Mouse (Mus musculus): ENCODE measurements around the gene Sec24a.
"Not testable (repeated sequence)": the region's sequence is repeated elsewhere in the genome, so short reads cannot be mapped to it uniquely, and the experiment has no call there.

DNA sequence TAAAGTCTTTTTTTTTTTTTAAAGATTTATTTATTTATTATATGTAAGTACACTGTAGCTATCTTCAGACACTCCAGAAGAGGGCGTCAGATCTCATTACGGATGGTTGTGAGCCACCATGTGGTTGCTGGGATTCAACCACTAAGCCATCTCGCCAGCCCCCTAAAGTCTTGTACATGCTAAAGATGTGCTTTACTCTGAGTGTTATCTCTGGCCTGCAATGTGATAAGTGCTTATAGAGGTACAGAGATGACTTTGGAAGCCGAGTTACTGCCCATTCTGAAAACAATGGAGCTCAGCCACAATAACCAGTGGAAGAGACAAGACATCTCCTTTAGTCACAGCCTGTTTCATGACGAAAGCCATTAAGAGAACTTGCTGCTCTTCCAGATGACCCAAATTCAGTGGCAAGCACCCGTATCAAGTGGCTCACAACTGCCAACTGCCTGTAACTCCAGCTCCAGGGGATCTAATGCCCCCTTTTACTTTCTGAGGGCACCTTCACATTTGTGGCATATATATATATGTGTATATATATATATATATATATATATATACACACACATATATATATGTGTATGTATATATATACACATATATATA lies 11.7 kb downstream of the Sec24a start:
- TF ChIP-seq CTCF (IDR thresholded peaks at IDR 0.05; ENCODE audit: borderline replicate concordance, control insufficient read depth, extremely low read depth, insufficient read depth, low read length, poor library complexity); POLR2A (IDR thresholded peaks at IDR 0.05; ENCODE audit: control insufficient read depth, extremely low read depth, insufficient read depth, low read length, poor library complexity): not testable (repeated sequence)

All from thymus, adult 2 months (tissue).